Mouse (Mus musculus): ENCODE data around the gene Hvcn1.

GRCm38 (mm10) chr5:122263933-122264905 is 57.6 kb downstream of the Hvcn1 start, which contains the start of gene Tctn1:
- TF ChIP-seq CTCF (IDR thresholded peaks at IDR 0.05; ENCODE audit: extremely low read depth, insufficient read depth, insufficient read length, insufficient replicate concordance) (no peak), POLR2A (IDR thresholded peaks at IDR 0.05; ENCODE audit: low read depth, low read length) (no peak)
